In the genomic region with DNA sequence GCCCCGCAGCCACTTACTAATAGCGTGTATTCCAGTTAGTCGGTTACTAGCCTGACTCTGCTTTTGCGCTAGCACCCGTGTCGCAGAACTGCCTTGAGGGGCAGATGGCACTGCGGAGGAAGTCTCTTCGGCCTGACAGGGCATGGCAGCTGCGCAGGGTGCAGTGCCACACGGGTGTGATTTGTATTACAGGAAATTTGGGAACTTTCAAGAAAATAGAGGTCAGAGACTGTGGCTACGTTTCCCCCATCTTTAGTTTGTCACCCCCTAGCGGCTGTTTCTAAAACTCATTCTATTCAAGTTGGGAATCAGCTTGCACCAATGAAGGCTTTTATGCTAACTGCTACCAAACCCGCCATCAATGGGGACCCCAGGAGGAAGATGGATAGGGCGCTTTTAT, we compare ENCODE assay signal across 9 mouse cellular contexts. TPM values are rescaled to one million over a fixed set of nuclear protein-coding genes. Genes with fewer than 3 reads are reported as not detected.
DNase-seq lines count a peak whose midpoint lies in the region; ATAC-seq and TF ChIP-seq lines count a peak whose summit lies in the region.
"Had no signal": no experiment of that assay in that cellular context is flagged by ENCODE, and none has a peak within 500 bp of the region (broad histone marks: within the 10 kb centered on the region; RNA-seq: fewer than 3 reads in every experiment).

No protein-coding gene starts in this region.

- ATAC-seq in intestine, embryonic 15.5 days, result 0 out of 2 replicates have a peak, but pooled peaks have one; percentile 56
- ATAC-seq in liver, postnatal 0 days, result 0 out of 2 replicates have a peak, but pooled peaks have one; percentile 25

- H3K27me3 ChIP-seq in intestine, embryonic 15.5 days (replicated peaks), result no peaks in the 10 kb centered on the region
- H3K27me3 ChIP-seq in liver, postnatal 0 days (ENCODE audit: insufficient read depth, low read length), result no peaks in the 10 kb centered on the region

- DNase-seq in adrenal gland, adult (ENCODE audit: inconsistent age in 2 of 2, low spot score in 1 of 2), result peak; percentile 27 to 84
- DNase-seq in adrenal gland, postnatal 4 days (ENCODE audit: low spot score in 2 of 2), result no peak
- DNase-seq in urinary bladder, postnatal 25 days (ENCODE audit: low spot score), result peak; percentile 48
- no peak for DNase-seq in urinary bladder, postnatal 4 days (ENCODE audit: low spot score in 2 of 2)
- peak; percentile 69 for DNase-seq in forelimb bud, embryonic 11.5 days (ENCODE audit: low read depth, low spot score)
- DNase-seq in liver, postnatal 0 days, result peak; percentile 22

- TF ChIP-seq POLR2A in olfactory bulb, adult 2 months (IDR thresholded peaks at IDR 0.05; ENCODE audit: insufficient read depth, low read depth, low read length), result no peak

- no peak overlapping the region for H3K9ac ChIP-seq in intestine, embryonic 15.5 days
- no peak overlapping the region for H3K9ac ChIP-seq in liver, postnatal 0 days (replicated peaks)

- H3K9me3 ChIP-seq in intestine, embryonic 15.5 days, result no peaks in the 10 kb centered on the region
- no peaks in the 10 kb centered on the region for H3K9me3 ChIP-seq in liver, postnatal 0 days (ENCODE audit: low read length)

- no peaks in the 10 kb centered on the region for H3K36me3 ChIP-seq in intestine, embryonic 15.5 days
- no peaks in the 10 kb centered on the region for H3K36me3 ChIP-seq in liver, postnatal 0 days (replicated peaks; ENCODE audit: insufficient read depth, low read length)

- H3K4me2 ChIP-seq in intestine, embryonic 15.5 days (replicated peaks), result peak overlapping the region; percentile 56
- H3K4me2 ChIP-seq in liver, postnatal 0 days (ENCODE audit: low read depth, low read length), result peak overlapping the region; percentile 60

- no peak overlapping the region for H3K4me3 ChIP-seq in intestine, embryonic 15.5 days (replicated peaks)
- H3K4me3 ChIP-seq in liver, postnatal 0 days (ENCODE audit: low read depth, low read length), result no peak overlapping the region
- H3K4me3 ChIP-seq in olfactory bulb, adult 2 months (ENCODE audit: insufficient read depth, low read depth, low read length), result peak overlapping the region; percentile 40

- no peaks in the 10 kb centered on the region for H3K4me1 ChIP-seq in intestine, embryonic 15.5 days (replicated peaks)
- peaks cover 3% of the 10 kb centered on the region for H3K4me1 ChIP-seq in liver, postnatal 0 days (ENCODE audit: insufficient read depth)
- no peaks in the 10 kb centered on the region; the same call in 1 of the 2 replicates for H3K4me1 ChIP-seq in olfactory bulb, adult 2 months (ENCODE audit: control insufficient read depth, insufficient read depth, low read length)

- TF ChIP-seq CTCF in liver, postnatal 0 days (IDR thresholded peaks at IDR 0.05; ENCODE audit: low read depth), result peak; percentile 68
- peak; percentile 47; the same call in 1 of the 2 replicates for TF ChIP-seq CTCF in olfactory bulb, adult 2 months (IDR thresholded peaks at IDR 0.05; ENCODE audit: insufficient read depth, low read depth, low read length)

- 28% methylated on average over 14 of the region's 14 CpGs for WGBS in intestine, embryonic 15.5 days
- 28% methylated on average over 14 of the region's 14 CpGs for WGBS in liver, postnatal 0 days (ENCODE audit: insufficient replicate concordance)
- WGBS in olfactory bulb, adult 2 months, result 22% methylated on average over 14 of the region's 14 CpGs

- H3K27ac ChIP-seq in intestine, embryonic 15.5 days, result no peak overlapping the region
- H3K27ac ChIP-seq in liver, postnatal 0 days (ENCODE audit: low read depth), result no peak overlapping the region
- H3K27ac ChIP-seq in olfactory bulb, adult 2 months (ENCODE audit: insufficient read depth, low read depth, low read length), result no peak overlapping the region
- H3K27ac ChIP-seq: macrophage had no signal

- TF ChIP-seq EP300 in liver, postnatal 0 days (IDR thresholded peaks at IDR 0.05; ENCODE audit: low read depth), result no peak

RNA-seq across cellular contexts. Expression of a gene that starts 11.6 kb away (rescaled TPM):
- 1 to 10 TPM; 4.8 to 6.1 TPM for total RNA-seq in adrenal gland, postnatal 4 days (2021)
- polyA plus RNA-seq in intestine, embryonic 15.5 days (2015; fragmentation: Nextera tagmentation; extraction: Ambion mirVana), result 16.5 and 16.9 TPM in 2 replicates
- 2.9 and 4.0 TPM in 2 replicates for polyA plus RNA-seq in liver, postnatal 0 days (2015; fragmentation: Nextera tagmentation; extraction: Ambion mirVana)
- not detected in 2 replicates for polyA plus RNA-seq in olfactory bulb, adult 2 months (2012; ENCODE audit: insufficient read depth, insufficient read length, low replicate concordance, missing spikeins)

RNA-seq across cellular contexts. Expression of a gene that starts 14.9 kb away (rescaled TPM):
- 10 to 100 TPM; 44.0 to 45.3 TPM for total RNA-seq in adrenal gland, postnatal 4 days (2021)
- polyA plus RNA-seq in intestine, embryonic 15.5 days (2015; fragmentation: Nextera tagmentation; extraction: Ambion mirVana), result 65.5 and 68.2 TPM in 2 replicates
- 20.6 and 23.6 TPM in 2 replicates for polyA plus RNA-seq in liver, postnatal 0 days (2015; fragmentation: Nextera tagmentation; extraction: Ambion mirVana)
- polyA plus RNA-seq in olfactory bulb, adult 2 months (2012; ENCODE audit: insufficient read depth, insufficient read length, low replicate concordance, missing spikeins), result not detected in 2 replicates

Comparison
In these comparisons a context has a peak if more than half of its experiments do, and no peak if none do; other contexts are left out.
1. DNase-seq: peak in adrenal gland, adult (2 of 2), urinary bladder, postnatal 25 days (single experiment), forelimb bud, embryonic 11.5 days (single experiment) and liver, postnatal 0 days (single experiment); none in adrenal gland, postnatal 4 days (0 of 2) and urinary bladder, postnatal 4 days (0 of 2).
2. RNA of a gene that starts 14.9 kb away (polyA plus RNA-seq): 65.5 to 68.2 TPM in intestine, embryonic 15.5 days and 20.6 to 23.6 TPM in liver, postnatal 0 days; not detected in olfactory bulb, adult 2 months; every median in the first group is over 10 times any median in the second.